Mouse (Mus musculus) cerebellum, postnatal 10 days (tissue): ENCODE results near the gene Zfhx3.
A peak's percentile ranks its signal among the peaks of the same experiment; 100 is the strongest.

Experiments
- DNase-seq, 2 experiments: peaks; one replicate each; pipeline ENCODE4 v3.0.0; 2021; ENCODE audit warnings: mixed read lengths in 2 of 2

Zfhx3 gene

DNA sequence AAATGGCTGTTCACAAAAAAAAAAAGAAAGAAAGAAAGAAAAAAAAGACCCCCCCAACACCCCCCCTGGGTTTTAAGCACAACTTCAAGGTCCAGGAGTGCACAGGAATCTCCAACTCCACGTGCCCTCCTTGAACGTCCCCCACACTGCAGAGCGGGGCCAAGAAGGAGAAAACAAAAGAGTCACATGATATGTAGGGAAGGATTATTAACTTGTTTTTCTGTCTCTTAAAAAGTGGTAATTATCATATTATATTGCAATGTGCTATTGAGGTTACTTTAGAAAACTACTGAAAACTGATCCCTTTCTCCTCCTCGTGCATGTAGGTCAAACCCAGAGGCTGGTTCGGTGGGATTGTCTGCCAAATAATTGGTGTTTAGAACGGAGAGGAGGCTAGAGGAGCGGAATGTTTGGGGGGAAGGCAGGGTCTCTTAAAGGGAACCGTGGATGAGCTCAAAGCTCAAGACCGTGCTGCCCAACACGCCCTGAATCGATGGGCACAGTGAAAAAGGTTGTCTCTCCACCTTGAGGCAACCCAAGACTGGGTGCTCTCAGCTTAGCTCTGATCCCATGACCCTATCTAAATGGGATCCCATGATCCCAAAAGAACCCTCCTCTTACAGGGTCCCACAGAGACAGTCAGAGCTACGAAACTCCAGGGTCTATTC lies 612.3 kb downstream of the Zfhx3 start:
- DNase-seq = no peak

DNA sequence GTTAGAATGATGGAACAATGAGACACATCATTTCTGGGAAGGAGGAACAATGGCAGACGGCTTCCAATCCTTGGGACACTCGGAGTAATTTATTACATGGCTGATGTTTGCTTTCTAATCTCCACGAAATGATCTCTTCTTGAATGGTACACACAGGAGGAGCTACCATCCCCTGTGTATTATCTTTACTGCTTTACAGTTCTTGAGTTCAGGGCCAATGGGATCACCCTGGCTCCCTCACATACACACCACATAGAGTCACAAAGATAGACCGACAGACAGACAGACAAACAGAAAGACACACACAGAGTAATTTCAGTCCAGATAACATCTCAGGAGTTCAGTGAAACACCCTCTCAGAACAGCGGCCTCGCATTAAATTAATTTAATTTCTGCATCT lies 621.0 kb downstream of the Zfhx3 start:
- no peak for DNase-seq

DNA sequence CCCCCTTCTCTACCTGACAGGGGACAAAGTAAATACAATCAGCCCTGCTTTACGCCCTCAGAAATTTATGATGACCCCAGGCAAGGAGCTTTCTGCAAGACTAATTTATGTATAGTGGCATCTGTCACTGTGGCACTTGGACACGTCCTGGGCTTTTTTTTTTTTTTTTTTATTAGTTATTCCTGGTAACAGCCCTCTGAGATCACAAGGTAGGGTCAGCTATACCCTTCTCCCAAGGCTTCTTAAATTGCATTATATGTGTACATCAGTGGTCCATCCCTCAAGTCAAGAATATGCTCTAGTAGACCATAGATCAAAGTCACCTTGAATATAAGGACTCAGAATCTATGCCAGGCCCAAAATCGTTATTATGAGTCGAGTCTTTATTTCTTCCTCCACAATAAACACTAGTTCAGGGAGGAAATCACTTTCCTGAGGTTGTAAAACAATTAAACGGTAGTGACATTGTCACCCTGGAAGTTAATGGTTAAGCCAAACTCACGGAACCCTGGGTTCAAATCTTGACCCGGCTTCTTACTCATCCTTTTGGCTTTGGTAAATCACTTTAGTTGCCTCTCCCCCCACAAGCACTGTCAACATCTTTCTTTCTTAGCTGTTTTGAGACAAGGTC lies 621.6 kb downstream of the Zfhx3 start:
- no peak for DNase-seq

DNA sequence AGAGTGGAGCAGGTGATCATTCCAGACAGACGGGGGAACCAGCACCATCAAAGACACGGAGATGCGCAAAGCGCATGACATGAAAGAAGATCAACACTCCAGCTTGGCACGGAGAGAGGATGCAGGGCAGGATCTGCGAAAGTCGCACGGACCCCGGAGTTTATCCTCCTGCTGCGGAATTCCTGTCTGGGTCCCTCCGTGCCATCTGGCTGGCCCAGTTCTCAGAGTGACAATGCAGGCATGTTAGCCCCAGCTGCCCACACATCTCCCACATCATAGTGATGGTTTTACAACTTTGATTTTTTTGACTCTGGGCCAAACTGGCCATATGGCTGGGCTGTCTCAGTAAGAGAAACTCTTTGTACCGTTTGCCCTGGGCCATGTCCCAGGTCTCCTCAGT lies 623.6 kb downstream of the Zfhx3 start:
- DNase-seq = peak; percentile 75 to 76

DNA sequence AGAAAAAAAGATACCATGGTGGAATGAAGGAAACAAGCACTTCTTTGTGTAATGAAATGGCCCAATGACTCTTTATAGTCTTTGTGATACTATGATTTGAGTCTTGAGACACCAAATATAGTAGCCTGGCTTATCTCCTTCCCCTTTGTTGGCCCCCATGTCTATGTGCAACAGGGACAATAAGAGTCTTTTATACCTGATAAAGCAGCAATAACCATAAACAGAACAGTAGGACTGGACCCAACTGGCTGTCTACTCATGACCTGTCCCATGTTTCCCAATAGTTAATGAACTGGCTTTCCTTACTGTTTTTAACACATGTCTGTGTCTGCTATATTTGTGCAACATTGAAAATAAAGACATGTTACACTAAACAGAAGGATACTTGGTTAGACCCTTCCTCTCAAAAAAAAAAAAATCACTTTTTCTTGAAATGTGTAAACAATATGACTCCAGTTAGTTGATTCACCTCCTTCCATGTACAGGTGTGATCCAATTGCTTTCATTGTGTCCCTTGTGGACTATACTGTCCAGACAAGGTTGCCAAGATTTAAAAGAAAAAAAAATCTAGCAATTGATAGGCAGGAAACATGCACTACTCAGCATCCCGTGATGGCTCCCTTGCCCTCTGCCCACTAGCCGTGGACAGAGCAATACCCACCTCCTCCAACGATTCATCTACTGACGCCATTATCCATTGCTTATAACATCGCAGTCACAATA lies 631.0 kb downstream of the Zfhx3 start:
- no peak for DNase-seq

DNA sequence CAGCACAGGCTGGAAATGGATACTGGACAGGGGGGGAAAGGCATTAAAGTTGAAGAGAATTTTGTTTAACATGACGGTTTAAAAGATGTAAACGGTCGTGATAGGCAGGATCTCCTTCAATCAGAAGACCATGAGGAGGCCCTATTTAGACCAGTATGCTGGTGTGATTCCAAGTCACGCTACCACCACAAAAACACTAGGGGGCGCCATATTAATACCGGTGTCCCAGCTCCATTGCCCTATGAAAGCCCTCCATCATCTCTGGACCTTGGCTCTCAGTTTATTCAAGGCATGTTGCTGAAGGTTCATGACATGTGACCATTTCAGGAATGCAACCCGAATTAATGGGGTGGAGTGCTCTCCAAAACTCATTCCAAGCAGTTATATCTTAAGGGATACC lies 631.7 kb downstream of the Zfhx3 start:
- DNase-seq = peak; percentile 28 to 53

DNA sequence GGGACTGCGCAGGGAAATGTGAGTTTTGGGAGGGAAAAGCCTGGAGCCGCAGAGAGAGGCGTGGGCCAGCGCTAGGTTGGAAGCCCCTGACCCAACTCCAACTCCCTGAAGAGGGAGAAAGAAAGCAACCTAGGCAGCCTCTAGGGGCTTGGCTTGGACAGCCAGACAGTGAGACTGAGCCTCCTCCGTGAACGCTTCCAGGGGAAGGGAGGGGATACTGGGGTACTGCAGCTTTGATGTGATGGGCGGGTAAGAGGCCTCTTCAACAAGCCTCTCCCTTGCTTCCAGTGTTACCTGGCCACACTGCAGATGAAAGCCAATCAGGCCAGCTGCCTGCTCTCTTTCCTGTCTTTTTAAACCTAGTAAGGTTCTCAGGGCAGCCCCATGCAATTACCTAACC lies 635.1 kb downstream of the Zfhx3 start:
- no peak for DNase-seq

DNA sequence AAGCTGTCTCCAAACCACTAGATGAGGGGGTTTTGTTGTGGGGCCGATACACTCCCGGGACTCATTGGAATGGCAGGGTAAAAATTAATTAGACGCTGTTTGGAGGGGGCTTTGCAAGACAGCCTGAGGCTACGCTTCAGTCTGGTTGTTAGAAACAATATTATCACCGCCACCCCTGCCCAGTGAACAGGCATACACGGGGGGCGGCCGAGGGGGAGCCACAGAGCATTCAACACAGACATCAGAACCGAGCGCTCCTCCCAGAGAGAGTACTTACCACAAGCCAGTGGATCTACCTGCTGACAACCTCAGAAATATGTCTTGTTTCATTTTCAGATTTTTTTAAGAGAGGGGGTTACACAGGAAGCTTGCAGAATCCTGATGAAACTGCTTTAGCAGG lies 635.9 kb downstream of the Zfhx3 start:
- DNase-seq = no peak

DNA sequence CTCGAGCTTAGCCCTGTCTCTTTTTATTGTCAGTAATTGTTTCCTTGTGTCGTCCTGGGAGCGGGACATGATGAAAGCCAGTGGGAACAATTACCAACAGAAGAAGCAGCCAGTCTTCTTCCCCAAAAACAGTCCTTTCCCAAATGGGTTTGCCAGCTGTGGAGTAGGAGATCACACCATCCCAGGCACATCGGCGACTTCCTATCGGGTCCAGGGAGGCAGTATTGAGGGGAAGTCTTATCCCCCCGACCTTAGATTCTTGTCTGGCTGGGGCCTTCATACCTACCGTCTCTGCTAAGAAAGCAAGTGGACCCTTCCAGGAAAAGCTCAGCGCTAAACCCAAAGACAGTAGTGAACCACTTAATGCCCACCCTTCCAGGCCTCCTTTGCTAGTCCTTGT lies 637.4 kb downstream of the Zfhx3 start:
- no peak for DNase-seq

DNA sequence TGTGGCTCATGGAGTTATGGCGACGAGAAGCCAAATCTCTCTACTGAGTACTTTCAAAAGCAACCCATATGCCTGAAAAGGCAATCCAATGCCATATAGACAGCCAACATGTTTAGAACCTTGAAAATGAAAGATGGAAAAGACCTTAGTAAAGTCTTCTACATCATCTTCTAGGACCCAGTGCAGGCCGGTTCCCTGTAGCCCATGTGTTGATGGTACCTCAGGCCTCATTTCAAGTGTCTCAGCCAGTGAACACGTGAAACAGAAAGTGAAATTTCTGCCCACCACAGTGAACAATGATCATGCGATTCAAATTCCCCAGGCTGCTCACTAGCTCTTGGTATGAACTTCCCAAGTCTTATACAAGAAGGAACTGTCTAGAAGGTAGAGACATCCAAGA lies 637.9 kb downstream of the Zfhx3 start:
- DNase-seq = no peak

DNA sequence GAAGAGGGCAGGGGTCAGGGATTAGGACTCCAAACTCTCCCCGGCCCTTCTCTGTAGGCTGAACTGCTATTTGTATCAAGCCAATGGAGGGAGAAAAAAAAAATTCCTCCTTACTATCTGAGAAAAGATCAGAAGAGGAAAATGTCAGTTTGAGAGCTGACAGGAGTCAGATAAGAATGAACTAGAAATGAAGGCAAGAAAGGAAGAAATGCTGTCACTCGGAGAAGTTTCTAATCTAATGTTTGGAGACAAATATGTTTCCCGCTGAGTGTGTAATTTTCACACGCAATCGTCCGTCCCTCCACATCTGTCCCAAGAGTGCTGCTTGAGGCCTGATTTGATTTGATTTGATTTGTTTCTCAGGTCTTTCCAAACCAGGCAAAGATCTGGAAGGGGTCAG lies 639.1 kb downstream of the Zfhx3 start:
- DNase-seq = no peak

DNA sequence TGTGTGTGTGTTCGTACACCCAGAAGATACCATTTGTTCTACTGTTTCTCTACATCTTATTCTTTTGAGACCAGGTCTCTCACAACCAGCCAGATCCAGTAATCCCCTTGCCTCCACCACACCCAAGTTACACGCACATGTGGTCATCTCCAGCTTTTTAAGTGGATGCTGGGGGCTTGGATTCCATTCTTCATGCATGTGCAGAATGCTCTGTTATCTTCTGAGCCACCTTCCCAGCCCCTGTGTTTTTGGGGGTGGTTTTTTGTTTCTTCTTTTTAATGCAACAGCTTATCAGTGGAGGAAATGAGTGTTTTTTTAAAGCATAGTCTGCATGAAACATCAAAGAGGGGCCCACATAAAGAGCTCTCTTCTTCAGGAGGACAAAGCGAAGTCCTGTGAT lies 639.8 kb downstream of the Zfhx3 start:
- DNase-seq = no peak

DNA sequence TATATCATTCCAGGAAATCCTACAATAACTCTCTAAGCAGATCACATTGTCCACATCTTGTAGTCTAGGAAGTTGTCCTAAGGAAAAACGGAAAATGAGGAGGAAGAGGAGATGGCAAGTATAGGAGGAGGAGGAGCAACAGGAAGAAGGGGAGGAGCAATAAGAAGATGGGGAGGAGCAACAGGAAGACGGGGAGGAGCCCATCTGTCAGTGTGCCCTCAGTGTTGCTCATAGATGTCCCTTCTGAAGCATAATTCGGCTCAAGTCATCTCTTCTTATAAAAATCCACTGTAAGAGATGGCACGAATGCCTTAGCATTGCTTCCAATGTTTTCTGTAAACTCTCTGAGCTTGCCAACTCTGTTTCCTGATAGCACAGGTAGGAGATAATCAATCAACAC lies 640.8 kb downstream of the Zfhx3 start:
- DNase-seq = no peak

DNA sequence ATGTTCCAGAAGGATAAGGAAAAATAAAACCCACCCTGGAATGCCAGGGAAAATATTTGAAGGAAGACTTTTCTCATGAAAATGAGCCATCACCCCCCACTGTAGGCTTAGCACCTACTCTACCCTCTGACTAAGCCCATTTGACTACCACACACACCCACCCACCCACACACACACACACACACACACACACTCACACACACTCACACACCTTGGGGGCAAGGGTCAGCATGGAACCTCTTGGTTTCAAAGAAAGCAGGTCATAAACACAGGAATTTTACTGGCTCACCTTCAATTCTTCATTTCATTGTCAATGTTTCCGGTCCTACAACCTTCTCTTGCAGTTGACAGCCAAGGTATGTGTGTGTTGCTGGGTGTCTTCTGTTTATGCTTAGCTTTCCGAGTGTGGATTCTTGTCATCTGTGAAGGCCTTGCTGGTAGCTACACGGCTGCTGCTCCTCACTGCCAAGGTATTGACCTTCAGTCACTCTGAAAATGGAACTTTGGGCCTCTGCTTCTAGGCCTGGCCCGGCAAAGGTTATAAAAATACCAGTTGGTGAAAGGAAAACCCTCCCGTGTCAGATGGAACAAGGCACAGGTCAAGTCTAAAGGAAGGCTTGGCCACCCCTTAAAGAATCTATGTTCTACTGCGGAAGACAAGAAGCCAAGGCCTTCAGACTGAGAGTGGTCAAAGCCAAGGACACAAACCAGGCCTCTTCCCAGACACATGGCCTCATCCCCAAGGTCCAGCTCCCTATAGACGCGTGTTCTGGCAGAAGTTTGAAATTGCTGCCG lies 641.6 kb downstream of the Zfhx3 start:
- no peak for DNase-seq

DNA sequence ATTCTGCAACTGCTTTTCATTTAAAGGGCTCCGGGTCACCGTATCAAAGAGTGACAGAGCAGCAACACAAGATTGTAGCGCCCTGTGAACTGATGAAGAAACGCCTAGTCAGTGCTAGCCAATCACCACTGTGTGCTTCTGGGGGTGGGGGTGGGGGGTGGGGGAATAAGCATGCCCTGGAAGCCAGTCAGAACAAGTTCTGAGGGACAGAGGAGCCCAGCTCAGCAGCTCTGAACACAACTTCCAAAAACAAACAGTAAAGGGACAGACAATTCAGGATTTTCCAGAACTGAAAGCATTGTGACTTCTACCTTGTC lies 642.2 kb downstream of the Zfhx3 start:
- no peak for DNase-seq

DNA sequence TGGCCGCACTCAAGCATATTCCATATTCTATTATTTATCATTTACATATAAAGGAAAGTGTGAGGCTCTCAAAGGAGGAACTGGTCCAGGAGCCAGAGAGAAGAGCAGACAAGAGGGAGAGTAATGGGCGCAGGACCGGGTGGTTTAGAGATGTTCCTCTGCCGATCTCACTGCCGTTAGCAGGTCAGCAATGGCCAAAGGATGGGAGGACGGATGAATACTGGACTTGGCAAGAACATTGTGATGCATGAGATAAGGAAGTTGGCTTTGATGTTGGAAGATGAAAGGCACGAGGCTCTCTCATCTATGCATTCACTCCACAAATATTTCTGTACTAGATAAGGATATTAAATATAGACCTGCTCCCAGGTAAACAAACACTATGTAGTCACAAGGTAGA lies 648.6 kb downstream of the Zfhx3 start:
- DNase-seq = no peak

DNA sequence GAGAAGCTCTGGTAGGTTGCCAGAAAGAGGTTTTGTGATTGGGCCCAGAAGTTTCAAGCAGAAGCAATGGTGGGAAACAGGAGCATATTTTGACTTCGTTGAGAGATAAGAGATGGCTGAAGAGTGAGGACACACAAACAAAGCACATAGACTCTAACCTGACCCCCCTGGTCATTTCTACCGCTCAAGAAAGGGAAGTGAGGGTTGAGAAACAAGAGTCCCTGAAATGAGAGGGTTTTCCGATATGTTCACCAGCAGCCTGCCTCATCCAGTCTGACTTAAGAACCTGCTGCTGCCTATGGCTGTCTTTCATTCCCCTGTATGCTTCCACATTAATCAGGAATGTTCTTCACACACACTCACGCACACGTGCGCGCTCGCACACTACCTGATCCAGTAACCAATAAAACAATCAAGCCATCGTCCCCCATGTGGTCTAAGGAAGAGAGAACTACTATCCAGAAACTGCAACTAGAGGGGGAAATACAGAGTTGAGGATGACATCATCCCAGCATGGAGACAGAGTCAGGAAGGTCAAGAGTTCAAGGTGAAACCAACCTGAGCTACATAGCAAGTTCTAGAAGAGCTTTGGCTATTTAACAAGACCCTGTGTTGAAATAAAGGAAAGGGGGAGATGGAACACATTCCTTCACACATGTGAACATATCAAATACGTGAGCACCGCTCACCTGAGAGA lies 649.7 kb downstream of the Zfhx3 start:
- no peak for DNase-seq

DNA sequence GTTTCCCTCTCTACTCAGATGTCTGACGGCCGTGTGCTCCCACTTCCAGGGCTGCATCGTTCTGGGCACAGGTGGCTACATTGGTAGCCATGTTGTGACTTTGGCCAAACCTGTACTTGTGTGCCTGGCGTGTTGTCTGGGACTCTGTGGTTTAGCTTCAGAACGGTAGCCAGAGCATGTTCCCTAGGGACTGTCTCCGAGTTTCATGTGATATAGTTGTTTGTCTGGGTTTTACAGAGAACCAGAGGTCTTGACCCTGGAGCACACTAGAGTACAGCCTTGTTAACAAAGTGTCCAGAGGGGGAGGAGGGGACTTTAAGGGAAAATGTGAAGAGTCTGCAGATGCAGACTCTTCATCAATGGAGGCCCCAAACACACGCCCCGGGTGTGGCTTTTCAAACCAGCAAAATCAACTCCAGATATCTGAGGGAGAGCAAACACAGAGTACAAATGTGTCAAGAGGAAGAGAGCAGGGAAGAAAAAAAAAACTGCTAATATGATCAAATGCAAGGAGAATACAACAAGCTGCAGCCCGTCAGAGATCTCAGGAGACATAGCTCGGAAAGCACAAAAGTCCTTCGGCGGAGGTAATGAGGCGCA lies 650.6 kb downstream of the Zfhx3 start:
- DNase-seq = no peak

DNA sequence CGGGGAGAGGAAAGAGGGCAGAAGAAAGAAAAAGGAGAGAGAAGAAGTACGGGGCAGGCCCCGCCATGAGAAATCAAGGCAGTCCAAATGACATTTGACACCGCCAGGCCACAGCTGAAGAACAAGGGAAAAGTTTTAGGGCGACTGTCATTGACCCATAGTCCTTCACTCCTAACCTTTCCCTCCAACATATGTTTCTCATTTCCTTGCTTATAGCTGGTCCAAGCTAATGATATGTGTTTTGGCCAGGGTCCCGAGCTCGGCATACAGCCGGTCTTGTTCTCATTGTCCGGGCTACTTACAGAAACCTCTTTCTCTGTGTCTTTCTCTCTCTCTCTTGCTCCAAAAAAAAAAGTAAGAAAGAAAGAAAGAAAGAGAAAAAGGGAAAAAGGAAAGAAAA lies 651.4 kb downstream of the Zfhx3 start:
- DNase-seq = peak in 1 of 2 experiments; percentile 9

DNA sequence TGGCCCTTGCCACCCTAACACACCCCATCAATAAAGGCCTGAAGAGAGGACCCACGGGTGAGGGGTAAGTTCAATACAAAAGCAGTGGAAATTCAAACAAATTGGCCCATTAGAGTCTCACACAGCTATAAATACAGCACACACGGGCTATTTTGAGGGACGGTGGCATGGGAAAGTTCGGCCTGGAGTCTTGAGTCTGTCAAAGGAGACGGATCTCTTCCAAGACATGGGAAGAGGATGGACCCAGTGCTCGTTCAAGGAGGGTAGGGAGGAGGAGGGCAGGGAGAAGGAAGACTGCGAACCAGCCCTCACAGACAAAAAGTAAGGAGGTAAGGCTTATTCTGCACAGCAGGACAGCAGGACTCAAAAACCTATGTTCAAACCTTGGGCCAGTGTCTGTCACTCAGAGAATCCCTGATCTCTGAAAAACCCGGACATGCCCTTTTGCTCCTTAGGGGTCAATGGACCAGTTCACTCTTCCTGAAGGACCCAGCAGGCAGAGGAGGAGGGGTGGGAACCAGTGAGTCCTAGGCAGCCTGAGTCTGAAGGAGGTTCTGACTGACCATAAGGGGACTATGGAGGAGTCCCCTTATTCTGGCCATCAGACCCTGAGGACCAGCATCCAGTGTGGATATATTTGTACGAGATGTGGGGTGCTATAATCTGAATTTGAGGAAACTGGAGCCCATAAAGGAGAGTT lies 652.1 kb downstream of the Zfhx3 start:
- DNase-seq = no peak

DNA sequence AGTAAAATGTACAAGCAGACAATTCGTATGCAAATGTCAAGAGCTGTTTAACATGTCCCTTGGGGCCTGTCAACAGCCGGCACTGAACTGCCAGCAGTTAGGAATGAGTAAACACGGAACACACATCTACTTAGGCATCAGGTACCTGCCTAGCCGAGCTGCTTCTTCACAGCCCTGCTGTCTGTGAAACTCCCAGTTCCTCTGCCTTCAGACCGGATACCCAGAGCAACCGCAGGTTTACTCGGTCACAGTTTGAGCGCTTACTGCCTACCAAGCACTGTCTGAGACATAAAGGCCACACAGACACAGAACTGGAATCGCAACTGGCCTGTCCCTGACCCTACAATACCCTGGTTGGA lies 652.6 kb downstream of the Zfhx3 start:
- DNase-seq = no peak
